Mouse (Mus musculus) limb, embryonic 11.5 days (tissue): ENCODE measurements around the gene Tmem144. TPM values are rescaled to one million over a fixed set of nuclear protein-coding genes. Genes with fewer than 3 reads are reported as not detected.

Experiments used
- ATAC-seq: fragments of 200-750 bp; cut with Nextera tagmentation; 2 replicates; pipeline ENCODE4 v1.8.0; 2017; ENCODE audit warnings: low read depth; ENCODE audit not compliant: insufficient number of reproducible peaks, low FRiP score, low TSS enrichment
- DNase-seq: peaks from one replicate; pipeline ENCODE4 v3.0.0-alpha.2; 2015; ENCODE audit warnings: low spot score
- H3K27ac ChIP-seq: fragments of 300-500 bp; sonication (generic); replicated peaks from 2 replicates; pipeline ENCODE4 v1.5.1; 2014; ENCODE audit warnings: low read depth, mild to moderate bottlenecking, low read length
- H3K27me3 ChIP-seq: fragments of 300-500 bp; sonication (generic); 2 replicates; pipeline ENCODE4 v1.6.1; 2014; ENCODE audit warnings: mild to moderate bottlenecking, low read length, mixed read lengths; ENCODE audit not compliant: control insufficient read depth, insufficient read depth
- H3K36me3 ChIP-seq: fragments of 300-500 bp; sonication (generic); 2 replicates; pipeline ENCODE4 v1.6.1; 2014; ENCODE audit warnings: mild to moderate bottlenecking, low read length, moderate library complexity, mixed read lengths; ENCODE audit not compliant: control insufficient read depth, insufficient read depth
- H3K4me1 ChIP-seq: fragments of 300-500 bp; sonication (generic); 2 replicates; pipeline ENCODE4 v1.6.1; 2014; ENCODE audit warnings: low read length, mixed read lengths; ENCODE audit not compliant: control insufficient read depth, insufficient read depth
- H3K4me2 ChIP-seq: fragments of 300-500 bp; sonication (generic); 2 replicates; pipeline ENCODE4 v1.6.1; 2014; ENCODE audit warnings: low read depth, mild to moderate bottlenecking, moderate library complexity; ENCODE audit not compliant: severe bottlenecking
- H3K4me3 ChIP-seq: fragments of 300-500 bp; sonication (generic); 2 replicates; pipeline ENCODE4 v1.5.1; 2014; ENCODE audit warnings: low read depth, low read length
- H3K9ac ChIP-seq: fragments of 300-500 bp; sonication (generic); 2 replicates; pipeline ENCODE4 v1.6.1; 2014; ENCODE audit warnings: mild to moderate bottlenecking, low read length
- H3K9me3 ChIP-seq: fragments of 300-500 bp; sonication (generic); 2 replicates; pipeline ENCODE4 v1.6.1; 2016; ENCODE audit warnings: low read length; ENCODE audit not compliant: control insufficient read depth
- WGBS: fragments of 180-500 bp; shearing (Covaris S2); extraction: QIAGEN DNeasy Blood & Tissue Kit; methylation state at CpG from one replicate; pipeline ENCODE4 v1.1.7; 2014; 5-methylcytosine and 5-hydroxymethylcytosine counted together
- polyA plus RNA-seq: library from polyadenylated mRNA; unstranded; fragments of >200 nt; fragmentation: Nextera tagmentation; extraction: Ambion mirVana; gene quantifications from 2 replicates; pipeline ENCODE4 v1.2.1, GENCODE M21; 2014

Tmem144 gene
- polyA plus RNA-seq = 4.1 and 5.1 TPM in 2 replicates

DNA sequence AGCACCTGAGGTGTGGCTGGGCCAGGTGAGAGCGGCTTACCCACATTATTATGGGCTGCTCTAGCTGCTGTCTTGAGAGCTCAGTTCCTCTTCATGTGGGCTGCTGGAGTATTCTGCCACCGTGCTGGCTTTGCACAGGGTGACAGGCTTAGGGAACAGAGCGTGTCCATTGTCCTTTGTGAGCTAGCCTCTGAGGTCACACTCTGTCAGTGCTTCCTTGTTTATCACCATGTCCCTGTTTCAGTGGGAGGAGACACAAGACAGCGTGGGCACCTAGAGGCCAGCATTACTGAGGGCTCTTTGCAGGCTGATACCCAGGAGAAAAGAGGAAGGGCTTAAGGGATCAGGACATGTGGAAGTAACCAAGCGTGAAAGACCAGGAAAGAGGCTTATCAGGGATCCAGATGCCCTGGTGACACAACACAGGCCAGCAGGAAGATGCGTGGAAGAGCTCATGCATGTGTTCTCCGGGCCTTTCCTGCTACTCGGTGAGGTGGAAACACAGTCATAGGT is at the start of gene Tmem144:
Gene Tmem144 (minus strand): TSS at position 120 of the 513 bp plus-strand sequence.
- no peak within 1 kb of the TSS for H3K4me2 ChIP-seq
- ATAC-seq (no peak), DNase-seq (no peak)
- no peaks in the 10 kb centered on the region for H3K27me3 ChIP-seq
- H3K9ac ChIP-seq = no peak within 1 kb of the TSS
- H3K27ac ChIP-seq = no peak within 1 kb of the TSS
- no peaks in the 10 kb centered on the region for H3K9me3 ChIP-seq
- no peaks in the 10 kb centered on the region for H3K36me3 ChIP-seq
- H3K4me1 ChIP-seq = no peaks in the 10 kb centered on the region
- no peak within 1 kb of the TSS for H3K4me3 ChIP-seq
- 78% methylated on average over 8 of the region's 8 CpGs for WGBS

DNA sequence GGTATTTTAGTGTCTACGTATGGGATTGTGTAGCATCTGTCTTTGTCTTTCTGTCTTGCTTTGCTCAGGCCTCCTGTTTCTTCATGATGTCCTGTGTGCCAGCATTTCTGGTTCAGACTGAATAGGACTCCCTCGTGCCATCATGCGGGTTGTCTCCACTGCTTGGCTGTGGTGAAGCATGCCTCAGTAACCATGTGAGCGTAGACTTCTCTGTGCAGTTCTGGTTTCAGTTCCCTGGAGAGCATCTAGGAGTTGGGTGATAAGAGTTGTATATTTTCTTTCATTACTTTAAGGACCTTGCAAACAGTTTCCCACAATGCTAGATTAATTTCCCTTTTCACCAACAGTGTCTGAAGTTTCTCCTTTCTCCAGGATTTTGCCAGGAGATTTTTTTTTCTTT is 49.2 kb upstream of the Tmem144 start:
- Histone ChIP-seq H3K9ac (no peak overlapping the region), H3K27me3 (no peaks in the 10 kb centered on the region), H3K4me3 (no peak overlapping the region), H3K4me1 (no peaks in the 10 kb centered on the region), H3K27ac (no peak overlapping the region), H3K4me2 (no peak overlapping the region), H3K36me3 (no peaks in the 10 kb centered on the region), H3K9me3 (no peaks in the 10 kb centered on the region)
- 91% methylated on average over 4 of the region's 4 CpGs for WGBS
- no peak for ATAC-seq
- no peak for DNase-seq

DNA sequence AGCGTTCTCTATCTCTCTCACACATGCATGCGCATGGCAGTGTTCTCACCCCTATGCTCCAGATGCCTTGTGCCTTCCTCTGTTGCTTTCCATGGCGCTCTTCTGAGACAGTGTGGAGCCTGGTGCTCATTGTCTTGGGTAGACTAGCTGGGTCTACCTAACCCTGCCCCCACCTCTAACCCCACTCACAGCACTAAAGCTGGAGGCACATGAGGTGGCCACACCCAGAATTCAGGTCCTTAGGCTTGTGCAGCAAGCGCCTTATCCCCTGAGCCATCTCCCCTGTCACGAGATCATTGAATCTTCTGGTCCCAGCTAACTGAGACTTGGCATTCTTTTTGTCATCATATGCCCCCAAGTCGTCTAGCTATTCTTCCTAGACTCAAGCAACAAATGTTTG is 48.7 kb upstream of the Tmem144 start:
- Histone ChIP-seq H3K9me3 (no peaks in the 10 kb centered on the region), H3K27me3 (no peaks in the 10 kb centered on the region), H3K4me1 (no peaks in the 10 kb centered on the region), H3K9ac (no peak overlapping the region), H3K27ac (no peak overlapping the region), H3K4me3 (no peak overlapping the region), H3K36me3 (no peaks in the 10 kb centered on the region), H3K4me2 (no peak overlapping the region)
- ATAC-seq = no peak
- 93% methylated on average over 6 of the region's 6 CpGs for WGBS
- no peak for DNase-seq

DNA sequence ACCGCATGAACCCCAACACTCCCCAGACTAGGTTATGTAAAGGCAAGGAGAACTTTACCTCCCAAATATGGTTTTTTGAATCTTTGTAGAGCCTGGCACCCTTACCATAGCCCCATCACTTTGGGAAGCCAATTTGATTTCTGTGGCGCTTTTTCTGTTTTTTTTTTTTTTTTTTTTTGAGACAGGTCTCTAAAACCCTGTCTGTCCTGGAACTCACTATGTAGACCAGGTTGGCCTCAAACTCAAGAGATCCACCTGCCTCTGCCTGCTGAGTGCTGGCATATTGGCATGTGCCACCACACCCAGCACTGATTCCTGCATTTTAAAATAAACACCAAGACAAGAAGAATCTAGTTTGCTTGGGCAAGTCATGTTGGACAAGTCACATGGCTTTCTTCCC is 47.9 kb upstream of the Tmem144 start:
- Histone ChIP-seq H3K4me2 (no peak overlapping the region), H3K27ac (no peak overlapping the region), H3K36me3 (no peaks in the 10 kb centered on the region), H3K4me1 (no peaks in the 10 kb centered on the region), H3K27me3 (no peaks in the 10 kb centered on the region), H3K9me3 (no peaks in the 10 kb centered on the region), H3K9ac (no peak overlapping the region), H3K4me3 (no peak overlapping the region)
- DNase-seq (no peak), ATAC-seq (no peak)
- 95% methylated on average over 2 of the region's 2 CpGs for WGBS

DNA sequence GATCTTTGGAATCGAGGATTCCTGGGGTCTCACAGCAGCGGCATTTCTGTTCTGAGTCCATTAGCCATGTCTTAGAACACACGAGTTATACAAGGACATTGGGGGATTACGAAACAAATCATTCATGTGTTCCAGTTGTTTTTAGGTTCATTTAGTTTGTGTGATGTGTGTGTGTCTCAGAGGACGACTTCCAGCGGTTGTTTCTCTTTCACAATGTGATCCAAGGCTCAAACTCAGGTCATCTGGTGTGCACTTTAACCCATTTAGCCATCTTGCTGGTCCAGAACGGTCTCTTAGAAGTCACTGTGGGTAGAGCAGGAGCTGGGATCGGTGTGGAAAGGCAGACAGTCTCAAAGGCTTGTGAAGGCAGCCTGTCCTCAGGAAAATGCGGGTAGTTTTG is 47.3 kb upstream of the Tmem144 start:
- Histone ChIP-seq H3K4me3 (no peak overlapping the region), H3K4me2 (no peak overlapping the region), H3K9ac (no peak overlapping the region), H3K27ac (no peak overlapping the region), H3K36me3 (no peaks in the 10 kb centered on the region), H3K27me3 (no peaks in the 10 kb centered on the region), H3K4me1 (no peaks in the 10 kb centered on the region), H3K9me3 (no peaks in the 10 kb centered on the region)
- WGBS = 88% methylated on average over 9 of the region's 9 CpGs
- ATAC-seq (no peak), DNase-seq (no peak)

DNA sequence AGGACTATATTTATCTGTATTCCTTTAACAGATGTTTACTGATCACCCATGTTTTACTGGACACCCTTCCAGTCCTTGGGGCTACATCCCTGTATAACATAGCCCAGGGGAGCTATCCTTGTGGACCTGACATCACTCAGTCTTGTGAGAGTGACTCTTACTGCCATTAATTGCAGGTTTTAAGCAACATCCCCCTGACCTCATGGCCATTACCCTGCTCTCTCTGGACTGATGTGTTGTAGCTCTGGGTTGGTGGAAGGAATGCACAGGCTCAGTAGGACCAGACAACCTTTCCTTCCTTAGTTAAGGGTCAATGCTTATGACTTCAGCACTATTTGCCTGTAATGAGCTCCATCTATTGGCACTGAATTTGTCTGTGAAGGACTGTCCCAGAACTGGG is 45.9 kb upstream of the Tmem144 start:
- ATAC-seq (no peak), DNase-seq (no peak)
- H3K27ac ChIP-seq = no peak overlapping the region

DNA sequence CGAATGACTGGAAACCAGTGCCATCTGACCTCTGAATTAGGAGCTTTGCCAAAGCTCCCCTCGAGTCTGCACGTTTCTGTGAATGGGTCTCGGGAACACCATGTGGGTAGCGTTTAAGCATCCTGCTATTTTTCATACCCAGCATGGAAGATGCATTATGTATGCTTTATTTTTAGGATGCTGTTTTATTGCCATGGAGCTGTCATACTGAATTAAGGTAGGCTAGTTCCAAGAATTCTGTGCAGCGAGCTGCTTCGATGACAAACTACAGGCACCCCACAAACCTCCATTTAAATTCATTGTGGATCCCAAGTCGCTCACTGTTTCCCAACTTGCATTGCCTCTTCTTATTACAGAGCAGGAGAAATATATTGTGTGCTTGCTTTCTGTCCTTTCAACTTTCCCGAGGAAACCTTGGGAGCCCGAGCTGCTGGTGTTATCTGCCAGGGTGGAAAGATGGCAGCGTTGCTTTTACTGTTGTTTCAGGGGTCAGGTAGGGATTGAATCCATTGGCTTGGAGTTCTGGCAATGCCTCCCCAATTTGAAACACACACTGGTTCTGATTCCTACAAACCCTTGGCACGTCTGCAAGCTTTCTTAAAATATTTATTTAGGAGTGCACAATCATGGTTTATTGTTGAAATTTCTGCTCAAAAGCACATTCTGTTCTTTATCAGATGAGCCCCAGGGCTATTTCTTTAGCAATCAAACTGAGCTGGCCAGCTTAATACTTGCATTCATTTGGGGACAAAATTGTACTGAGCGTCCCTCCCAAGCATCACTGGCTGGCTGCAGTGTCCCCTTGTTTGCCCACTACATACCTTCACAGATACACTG is 45.2 kb upstream of the Tmem144 start:
- Histone ChIP-seq H3K4me2 (no peak overlapping the region), H3K9ac (no peak overlapping the region), H3K27ac (no peak overlapping the region), H3K9me3 (no peaks in the 10 kb centered on the region), H3K27me3 (no peaks in the 10 kb centered on the region), H3K36me3 (no peaks in the 10 kb centered on the region), H3K4me3 (no peak overlapping the region), H3K4me1 (no peaks in the 10 kb centered on the region)
- no peak for DNase-seq
- no peak for ATAC-seq
- 82% methylated on average over 13 of the region's 13 CpGs for WGBS

More for the DNA sequence above, 45.9 kb upstream of the Tmem144 start:
- Histone ChIP-seq H3K4me1 (no peaks in the 10 kb centered on the region), H3K36me3 (no peaks in the 10 kb centered on the region), H3K27me3 (no peaks in the 10 kb centered on the region), H3K4me3 (no peak overlapping the region), H3K4me2 (no peak overlapping the region), H3K9me3 (no peaks in the 10 kb centered on the region), H3K9ac (no peak overlapping the region)

DNA sequence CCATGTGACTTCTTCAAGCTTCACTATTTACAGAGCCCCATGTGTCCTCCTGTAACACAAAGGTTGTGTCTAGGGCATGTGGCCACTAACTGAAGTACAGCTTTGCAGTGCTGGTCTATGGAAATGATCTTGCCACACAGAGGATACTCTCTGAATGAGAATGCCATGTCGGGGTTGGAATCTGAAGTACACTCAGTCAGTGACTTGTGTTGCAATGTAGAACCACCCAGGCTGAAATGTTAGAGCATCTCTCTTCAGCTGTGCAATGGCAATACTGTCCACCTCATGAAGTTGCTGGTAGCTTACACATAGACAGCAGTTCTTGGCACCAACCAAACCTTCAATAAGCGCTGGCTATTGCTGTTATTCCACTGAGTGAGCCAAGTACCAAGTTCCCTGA is 35.4 kb upstream of the Tmem144 start:
- no peak overlapping the region for H3K27ac ChIP-seq
- H3K36me3 ChIP-seq = no peaks in the 10 kb centered on the region
- WGBS = 91% methylated on average over 2 of the region's 2 CpGs
- no peak overlapping the region for H3K9ac ChIP-seq
- ATAC-seq (no peak), DNase-seq (no peak)
- no peaks in the 10 kb centered on the region for H3K27me3 ChIP-seq
- H3K4me1 ChIP-seq = peaks cover 18% of the 10 kb centered on the region
- H3K9me3 ChIP-seq = no peaks in the 10 kb centered on the region
- no peak overlapping the region for H3K4me2 ChIP-seq
- H3K4me3 ChIP-seq = no peak overlapping the region
